Mouse (Mus musculus) thymus, adult 2 months (tissue): ENCODE results near the gene Mdga1.

Source experiments
- CTCF ChIP-seq: fragments of 200-500 bp; IDR thresholded peaks from 2 replicates; pipeline ENCODE4 v1.5.1; 2012; ENCODE audit warnings: mild to moderate bottlenecking, control low read depth, low read length, moderate library complexity, borderline replicate concordance; ENCODE audit not compliant: control insufficient read depth, poor library complexity, insufficient read depth; ENCODE audit errors: extremely low read depth
- POLR2A ChIP-seq: fragments of 200-500 bp; IDR thresholded peaks from 2 replicates; pipeline ENCODE4 v1.6.1; 2012; ENCODE audit warnings: mild to moderate bottlenecking, low read length, control low read depth, moderate library complexity; ENCODE audit not compliant: control insufficient read depth, poor library complexity, insufficient read depth; ENCODE audit errors: extremely low read depth

DNA sequence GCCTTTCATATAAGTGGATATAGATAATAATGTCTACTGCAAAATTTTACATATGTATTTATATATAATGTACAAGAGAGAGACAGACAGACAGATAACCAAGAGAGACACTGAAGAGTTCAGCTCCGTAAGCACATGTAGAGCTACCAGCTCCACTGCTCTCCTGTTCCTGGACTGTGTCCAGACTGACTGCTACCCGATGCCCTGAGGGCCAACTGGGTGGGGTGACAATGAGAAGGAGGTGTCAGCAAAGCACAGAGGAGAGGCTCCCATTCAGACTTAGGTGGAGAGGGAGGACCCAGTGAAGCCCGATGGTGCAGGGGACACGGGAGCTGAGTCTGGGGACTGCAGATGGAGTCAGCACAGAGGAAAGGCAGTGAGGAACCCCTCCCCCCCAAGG lies 9.1 kb upstream of the Mdga1 start:
- TF ChIP-seq CTCF (no peak), POLR2A (no peak)
